Mouse (Mus musculus): ENCODE results near the gene Ermn. TPM values are rescaled to one million over a fixed set of nuclear protein-coding genes. Genes with fewer than 3 reads are reported as not detected.

Ermn gene
- polyA plus RNA-seq, 1 experiment from 2014 or later: 0.26 TPM

- no peaks in the 10 kb centered on the region for H3K9me3 ChIP-seq
- H3K4me1 ChIP-seq: no peaks in the 10 kb centered on the region
- no peak overlapping the region for H3K27ac ChIP-seq (replicated peaks)
- no peaks in the 10 kb centered on the region for H3K36me3 ChIP-seq
- 85% methylated on average over 3 of the region's 3 CpGs for WGBS
- ATAC-seq (ENCODE audit: low FRiP score, low read depth): no peak
- no peak overlapping the region for H3K4me3 ChIP-seq
- H3K4me2 ChIP-seq (replicated peaks): no peak overlapping the region
- no peak overlapping the region for H3K9ac ChIP-seq (replicated peaks)
- no peaks in the 10 kb centered on the region for H3K27me3 ChIP-seq
Measured at GRCm38 (mm10) chr2:58001497-58001896, 51.2 kb downstream of the Ermn start.

GRCm38 (mm10) chr2:57997752-57998430 lies 54.8 kb downstream of the Ermn start, which contains the start of gene Galnt5:
Galnt5 (plus strand) TSS chr2:57997884.
- H3K9me3 ChIP-seq: no peaks in the 10 kb centered on the region
- 63% methylated on average over 12 of the region's 12 CpGs for WGBS
- H3K4me1 ChIP-seq: no peaks in the 10 kb centered on the region
- H3K4me3 ChIP-seq: no peak within 1 kb of the TSS
- no peaks in the 10 kb centered on the region for H3K36me3 ChIP-seq
- no peak for ATAC-seq (ENCODE audit: low FRiP score, low read depth)
- no peaks in the 10 kb centered on the region for H3K27me3 ChIP-seq
- H3K4me2 ChIP-seq (replicated peaks): no peak within 1 kb of the TSS
- no peak within 1 kb of the TSS for H3K9ac ChIP-seq (replicated peaks)
- no peak within 1 kb of the TSS for H3K27ac ChIP-seq (replicated peaks)

Other genes starting within 250 kb of the Ermn start
- gene Galnt5, start 55.0 kb downstream of the Ermn start, polyA plus RNA-seq (2016; fragmentation: Nextera tagmentation; extraction: Ambion mirVana): 0.17 and 0.42 TPM in 2 replicates
- 0.19 and 0.22 TPM in 2 replicates for gene Cytip, start 142.7 kb upstream of the Ermn start, polyA plus RNA-seq (2016; fragmentation: Nextera tagmentation; extraction: Ambion mirVana)

All from midbrain, embryonic 12.5 days (tissue).